Mouse (Mus musculus) heart, embryonic 11.5 days (tissue): Measurements from ENCODE around the gene 1700016C15Rik. TPM values are rescaled to one million over a fixed set of nuclear protein-coding genes. Genes with fewer than 3 reads are reported as not detected.

Experiments used
- ATAC-seq: fragments of 200-750 bp; cut with Nextera tagmentation; replicated peaks from 2 replicates; pipeline ENCODE4 v1.8.0; 2017; ENCODE audit warnings: moderate library complexity; ENCODE audit not compliant: insufficient number of reproducible peaks, low FRiP score, low TSS enrichment
- H3K27ac ChIP-seq: fragments of 300-500 bp; sonication (generic); 2 replicates; pipeline ENCODE4 v1.5.1; 2014; ENCODE audit warnings: mild to moderate bottlenecking, low read depth, low read length
- H3K27me3 ChIP-seq: fragments of 300-500 bp; sonication (generic); 2 replicates; pipeline ENCODE4 v1.6.1; 2014; ENCODE audit warnings: mild to moderate bottlenecking, low read length, mixed read lengths; ENCODE audit not compliant: control insufficient read depth, insufficient read depth
- H3K36me3 ChIP-seq: fragments of 300-500 bp; sonication (generic); 2 replicates; pipeline ENCODE4 v1.6.1; 2014; ENCODE audit warnings: mild to moderate bottlenecking, low read length, moderate library complexity, mixed read lengths; ENCODE audit not compliant: control insufficient read depth, insufficient read depth
- H3K4me1 ChIP-seq: fragments of 300-500 bp; sonication (generic); 2 replicates; pipeline ENCODE4 v1.6.1; 2014; ENCODE audit warnings: low read length; ENCODE audit not compliant: control insufficient read depth, insufficient read depth
- H3K4me2 ChIP-seq: fragments of 300-500 bp; sonication (generic); 2 replicates; pipeline ENCODE4 v1.6.1; 2014; ENCODE audit warnings: mild to moderate bottlenecking, moderate library complexity
- H3K4me3 ChIP-seq: fragments of 300-500 bp; sonication (generic); 2 replicates; pipeline ENCODE4 v1.5.1; 2014; ENCODE audit warnings: low read depth, low read length
- H3K9ac ChIP-seq: fragments of 300-500 bp; sonication (generic); 2 replicates; pipeline ENCODE4 v1.6.1; 2014; ENCODE audit warnings: mild to moderate bottlenecking, low read depth, low read length, moderate library complexity
- H3K9me3 ChIP-seq: fragments of 300-500 bp; sonication (generic); replicated peaks from 2 replicates; pipeline ENCODE4 v1.6.1; 2016; ENCODE audit warnings: low read length; ENCODE audit not compliant: control insufficient read depth
- WGBS: fragments of 180-500 bp; shearing (Covaris S2); extraction: QIAGEN DNeasy Blood & Tissue Kit; methylation state at CpG from one replicate; pipeline ENCODE4 v1.1.7; 2014; ENCODE audit not compliant: insufficient replicate concordance; 5-methylcytosine and 5-hydroxymethylcytosine counted together
- polyA plus RNA-seq: library from polyadenylated mRNA; unstranded; fragments of >200 nt; fragmentation: Nextera tagmentation; extraction: Ambion mirVana; gene quantifications from 2 replicates; pipeline ENCODE4 v1.2.1, GENCODE M21; 2014

Gene 1700016C15Rik
- polyA plus RNA-seq, 1 experiment from 2014 or later: not detected

- no peak for ATAC-seq
- Histone ChIP-seq H3K4me1 (no peaks in the 10 kb centered on the region), H3K9me3 (no peaks in the 10 kb centered on the region), H3K36me3 (no peaks in the 10 kb centered on the region), H3K27ac (no peak overlapping the region), H3K27me3 (no peaks in the 10 kb centered on the region), H3K4me2 (no peak overlapping the region), H3K9ac (no peak overlapping the region), H3K4me3 (no peak overlapping the region)
- WGBS: 71% methylated on average over 8 of the region's 8 CpGs
Observed at GRCm38 (mm10) chr1:177700560-177700959, 29.1 kb upstream of the 1700016C15Rik start.

GRCm38 (mm10) chr1:177702481-177703146 is 27.0 kb upstream of the 1700016C15Rik start:
- Histone ChIP-seq H3K9ac (peak overlapping the region; percentile 67), H3K4me3 (peak overlapping the region; percentile 50), H3K27ac (no peak overlapping the region), H3K36me3 (no peaks in the 10 kb centered on the region), H3K9me3 (no peaks in the 10 kb centered on the region), H3K27me3 (no peaks in the 10 kb centered on the region), H3K4me1 (no peaks in the 10 kb centered on the region), H3K4me2 (peak overlapping the region; percentile 96)
- ATAC-seq: 0 out of 2 replicates have a peak, but pooled peaks have one; percentile 25
- 1% methylated on average over 15 of the region's 15 CpGs for WGBS

- no peak for ATAC-seq
- H3K4me2 ChIP-seq: peak overlapping the region; percentile 96; the same call in 1 of the 2 replicates
- no peak overlapping the region for H3K9ac ChIP-seq
- H3K9me3 ChIP-seq: no peaks in the 10 kb centered on the region
- 46% methylated on average over 6 of the region's 6 CpGs for WGBS
- H3K4me3 ChIP-seq: no peak overlapping the region; the same call in 1 of the 2 replicates
- H3K27ac ChIP-seq: no peak overlapping the region
- H3K4me1 ChIP-seq: no peaks in the 10 kb centered on the region
- no peaks in the 10 kb centered on the region for H3K27me3 ChIP-seq
- no peaks in the 10 kb centered on the region for H3K36me3 ChIP-seq
Observed at GRCm38 (mm10) chr1:177703147-177703807, 26.3 kb upstream of the 1700016C15Rik start.

- no peak overlapping the region for H3K4me2 ChIP-seq
- no peaks in the 10 kb centered on the region for H3K4me1 ChIP-seq
- no peak overlapping the region for H3K4me3 ChIP-seq
- no peak overlapping the region for H3K9ac ChIP-seq
- H3K27ac ChIP-seq: no peak overlapping the region
- no peaks in the 10 kb centered on the region for H3K36me3 ChIP-seq
- H3K9me3 ChIP-seq: no peaks in the 10 kb centered on the region
- H3K27me3 ChIP-seq: no peaks in the 10 kb centered on the region
- ATAC-seq: no peak
- WGBS: 39% methylated on average over 2 of the region's 2 CpGs
Observed at GRCm38 (mm10) chr1:177705204-177705603, 24.4 kb upstream of the 1700016C15Rik start.

GRCm38 (mm10) chr1:177707571-177707970 is 22.0 kb upstream of the 1700016C15Rik start:
- Histone ChIP-seq H3K4me2 (no peak overlapping the region), H3K27ac (no peak overlapping the region), H3K36me3 (no peaks in the 10 kb centered on the region), H3K27me3 (no peaks in the 10 kb centered on the region), H3K9ac (no peak overlapping the region), H3K4me3 (no peak overlapping the region), H3K4me1 (no peaks in the 10 kb centered on the region), H3K9me3 (no peaks in the 10 kb centered on the region)
- WGBS: 77% methylated on average over 1 of the region's 1 CpGs
- no peak for ATAC-seq

- no peak for ATAC-seq
- H3K9ac ChIP-seq: no peak overlapping the region
- no peaks in the 10 kb centered on the region for H3K9me3 ChIP-seq
- no peak overlapping the region for H3K4me2 ChIP-seq
- WGBS: 36% methylated on average over 4 of the region's 4 CpGs
- no peak overlapping the region for H3K27ac ChIP-seq
- H3K4me1 ChIP-seq: no peaks in the 10 kb centered on the region
- no peaks in the 10 kb centered on the region for H3K36me3 ChIP-seq
- no peak overlapping the region for H3K4me3 ChIP-seq
- H3K27me3 ChIP-seq: no peaks in the 10 kb centered on the region
Observed at GRCm38 (mm10) chr1:177708583-177709055, 21.0 kb upstream of the 1700016C15Rik start.

GRCm38 (mm10) chr1:177711000-177711399 is 18.6 kb upstream of the 1700016C15Rik start:
- no peaks in the 10 kb centered on the region for H3K9me3 ChIP-seq
- WGBS: 73% methylated on average over 2 of the region's 2 CpGs
- H3K9ac ChIP-seq: no peak overlapping the region
- no peak overlapping the region for H3K27ac ChIP-seq
- H3K4me1 ChIP-seq: no peaks in the 10 kb centered on the region
- H3K36me3 ChIP-seq: no peaks in the 10 kb centered on the region
- ATAC-seq: no peak
- no peaks in the 10 kb centered on the region for H3K27me3 ChIP-seq
- no peak overlapping the region for H3K4me2 ChIP-seq
- no peak overlapping the region for H3K4me3 ChIP-seq

- 39% methylated on average over 2 of the region's 2 CpGs for WGBS
- no peak overlapping the region for H3K4me3 ChIP-seq
- ATAC-seq: no peak
- no peak overlapping the region for H3K9ac ChIP-seq
- no peaks in the 10 kb centered on the region for H3K4me1 ChIP-seq
- no peaks in the 10 kb centered on the region for H3K36me3 ChIP-seq
- no peaks in the 10 kb centered on the region for H3K9me3 ChIP-seq
- H3K27ac ChIP-seq: no peak overlapping the region
- H3K27me3 ChIP-seq: no peaks in the 10 kb centered on the region
- H3K4me2 ChIP-seq: no peak overlapping the region
Observed at GRCm38 (mm10) chr1:177711418-177711817, 18.2 kb upstream of the 1700016C15Rik start.
